Mouse (Mus musculus) cerebellum, adult 11-12 months (tissue): ENCODE results near the gene Atxn1.

Experiments
- DNase-seq: peaks from one replicate; pipeline ENCODE4 v3.0.0; 2022

The Atxn1 gene

DNA sequence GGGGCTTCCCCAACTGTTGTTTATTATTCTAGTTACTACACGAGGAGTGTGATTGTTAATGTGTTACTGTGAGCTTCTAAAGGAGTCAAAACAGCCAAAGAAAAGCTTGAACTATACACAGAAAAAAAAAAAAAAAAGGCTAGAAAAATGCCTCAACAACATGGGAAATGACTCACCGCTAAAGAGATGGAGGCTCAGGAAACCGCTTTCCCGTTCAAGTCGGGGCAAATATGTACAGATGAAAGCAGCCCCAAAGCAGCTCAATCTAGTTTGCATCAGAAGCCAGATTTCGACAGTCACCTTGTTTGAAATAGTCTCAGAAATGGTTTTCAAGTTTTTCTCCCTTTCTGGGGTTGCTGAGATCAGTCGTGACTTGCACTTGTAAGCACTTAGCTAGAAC lies 40.3 kb downstream of the Atxn1 start:
- DNase-seq: no peak

DNA sequence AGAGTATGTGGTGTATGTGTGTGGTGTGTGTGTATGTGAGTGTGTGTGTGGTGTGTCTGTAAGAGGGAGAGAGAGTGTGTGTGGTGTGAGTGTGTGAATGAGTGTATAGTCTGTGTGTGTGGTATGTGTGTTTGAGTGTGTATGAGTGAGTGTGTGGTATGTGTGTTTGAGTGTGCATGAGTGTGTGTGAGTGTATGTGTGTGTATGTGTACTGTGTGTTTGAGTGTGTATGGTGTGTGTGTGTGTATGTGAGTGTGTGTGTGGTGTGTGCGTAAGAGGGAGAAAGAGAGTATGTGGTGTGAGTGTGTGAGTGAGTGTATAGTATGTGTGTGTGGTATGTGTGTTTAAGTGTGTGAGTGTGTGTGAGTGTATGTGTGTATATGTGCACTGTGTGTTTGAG lies 41.7 kb downstream of the Atxn1 start:
- no peak for DNase-seq

DNA sequence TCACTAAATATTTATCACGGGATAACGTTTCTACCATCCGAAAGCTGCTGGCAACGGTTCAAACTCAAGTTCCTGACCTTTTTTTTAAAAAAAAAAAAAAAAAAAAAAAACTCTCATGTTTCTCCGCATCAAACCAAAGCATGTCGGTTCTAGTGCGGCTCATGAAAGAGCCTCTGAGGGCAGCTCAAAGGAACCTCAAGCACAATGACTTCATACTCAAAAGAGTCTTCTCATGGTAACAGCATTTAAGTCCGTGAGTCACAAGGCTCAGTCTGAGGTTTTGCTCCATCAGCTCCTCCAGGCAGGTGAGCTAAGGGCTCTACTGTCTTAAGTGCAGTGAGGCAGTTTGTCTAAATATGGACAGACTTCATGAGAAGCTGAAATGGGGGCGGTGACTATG lies 42.3 kb downstream of the Atxn1 start:
- DNase-seq: no peak

DNA sequence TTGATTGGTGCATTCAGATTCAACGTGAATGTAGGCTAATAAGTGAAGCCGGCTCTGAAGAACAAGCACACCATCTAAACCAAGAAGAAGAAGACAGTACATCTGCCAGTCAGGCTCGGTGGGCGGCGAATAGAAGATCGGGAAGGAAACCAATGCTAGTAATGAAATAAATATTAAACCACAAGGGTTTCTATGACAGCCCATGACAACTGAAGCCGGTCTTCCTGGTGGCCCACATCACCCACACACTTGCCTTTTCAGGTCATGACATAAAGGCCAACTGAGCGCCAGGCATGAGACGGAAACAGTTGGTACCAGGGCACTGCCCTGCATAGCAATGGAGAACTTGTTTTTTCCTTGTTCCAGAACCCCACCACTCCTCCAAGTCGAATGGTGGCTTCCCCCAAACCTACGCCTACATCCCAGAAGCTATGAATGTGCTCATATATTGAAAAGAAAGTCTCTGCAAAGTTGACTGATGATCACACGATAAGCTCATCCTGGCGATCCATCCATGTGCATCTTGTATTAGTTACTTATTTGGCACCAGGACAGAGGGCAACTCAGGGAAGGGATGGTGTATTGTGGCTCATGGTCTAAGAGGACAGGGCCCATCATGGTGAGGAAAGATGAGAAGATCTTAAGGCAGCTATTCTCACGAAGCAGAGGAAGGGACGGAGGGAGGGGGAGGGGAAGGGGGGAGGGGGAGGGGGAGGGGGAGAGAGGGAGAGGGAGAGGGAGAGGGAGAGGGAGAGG lies 45.7 kb downstream of the Atxn1 start:
- no peak for DNase-seq

DNA sequence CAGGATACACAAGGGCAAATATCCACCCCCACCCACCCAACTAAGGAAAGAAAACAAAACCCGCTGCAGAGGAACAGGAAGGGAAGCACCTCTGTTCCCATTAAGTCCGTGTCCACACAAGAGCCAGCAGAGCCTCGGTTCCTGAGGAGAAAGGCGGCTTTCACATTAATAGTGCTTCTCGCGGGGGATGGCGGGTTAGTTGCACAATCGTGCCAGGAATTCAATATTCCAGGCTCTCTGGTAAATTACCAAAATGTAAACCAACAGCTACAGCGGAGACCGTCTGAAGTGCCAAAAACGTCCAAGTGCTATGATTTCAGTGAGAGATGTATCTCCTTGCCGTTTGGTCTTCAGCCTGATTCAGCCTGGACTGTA lies 46.8 kb downstream of the Atxn1 start:
- DNase-seq: no peak

DNA sequence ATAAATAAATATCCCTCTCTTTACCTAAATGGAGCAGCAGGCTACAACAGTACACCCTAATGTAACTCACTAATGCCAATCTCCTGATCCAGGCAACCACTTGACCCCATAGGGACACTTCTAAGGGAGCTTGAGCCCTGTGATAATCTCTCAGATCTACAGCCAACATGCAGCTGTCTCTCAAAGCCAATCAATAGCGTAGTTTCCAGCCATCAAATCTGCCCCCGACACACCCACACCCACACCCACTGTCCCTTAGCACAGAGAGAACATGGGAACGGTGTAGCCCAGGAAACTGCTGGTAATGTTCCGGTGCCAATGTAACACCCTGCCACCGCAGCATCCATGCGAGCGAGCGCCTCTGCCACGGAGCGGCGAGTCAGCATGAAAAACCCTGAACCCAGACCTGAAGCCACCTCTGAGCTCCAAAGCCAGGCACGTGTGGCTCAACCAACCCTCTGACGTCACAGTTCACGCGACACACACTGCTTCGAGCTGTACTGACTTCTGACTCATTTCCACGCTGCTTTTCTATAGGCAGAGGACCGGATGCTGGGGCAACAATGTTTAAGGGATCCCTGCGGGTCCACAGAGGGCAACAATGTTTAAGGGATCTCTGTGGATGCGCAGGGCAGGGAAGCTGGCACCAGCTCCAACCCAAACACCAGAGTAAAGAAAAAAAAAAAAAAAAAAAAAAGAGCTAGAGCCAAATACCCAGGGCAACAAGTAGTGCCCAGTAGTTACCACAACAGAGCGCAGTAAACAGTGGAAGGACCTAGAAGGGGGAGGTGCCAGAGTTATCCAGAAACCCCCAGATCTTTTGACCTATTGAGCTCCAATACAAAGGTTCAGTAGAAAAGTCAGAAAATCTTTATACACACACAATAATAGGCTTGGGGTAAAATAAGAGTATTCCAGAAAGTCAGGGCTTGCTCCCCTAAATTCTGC lies 47.5 kb downstream of the Atxn1 start:
- DNase-seq: no peak

DNA sequence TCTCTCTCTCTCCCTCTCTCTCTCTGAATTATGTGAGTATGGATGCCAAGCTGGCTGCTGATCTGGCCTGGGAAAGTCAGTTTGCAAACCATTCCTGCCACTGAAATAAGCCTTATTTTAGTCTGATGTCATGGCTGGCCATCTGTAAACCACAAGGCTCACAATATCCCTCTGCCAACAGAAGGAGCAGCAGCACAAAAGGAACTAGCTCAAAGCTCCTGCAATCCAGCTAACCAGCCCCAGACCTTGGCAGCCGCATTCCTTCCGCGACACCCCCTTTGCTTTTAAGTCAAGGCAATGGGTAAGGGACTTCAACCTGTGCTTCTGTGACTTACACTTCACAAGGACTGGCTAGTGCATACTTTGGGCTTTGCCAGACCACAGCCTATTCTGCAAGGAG lies 48.9 kb downstream of the Atxn1 start:
- DNase-seq: peak; percentile 33

DNA sequence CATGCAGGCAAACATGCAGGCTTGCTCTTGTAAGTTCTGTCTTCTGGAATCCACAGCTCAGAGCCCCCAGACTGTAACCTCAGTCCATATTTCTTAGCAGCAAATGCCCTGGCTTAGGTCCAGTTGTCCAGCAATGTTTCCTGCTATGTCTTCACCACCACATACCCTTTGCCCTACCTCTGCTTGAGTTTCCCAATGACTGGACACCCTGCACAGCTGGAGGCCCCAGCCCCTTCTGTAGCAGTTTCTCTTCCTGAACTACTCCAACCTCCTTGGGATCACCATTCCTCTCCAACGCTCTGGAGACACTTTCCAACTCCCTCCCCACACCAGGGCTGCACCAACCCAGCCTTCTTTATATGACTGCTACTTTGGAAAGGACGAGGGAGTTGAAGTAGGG lies 49.8 kb downstream of the Atxn1 start:
- DNase-seq: no peak

DNA sequence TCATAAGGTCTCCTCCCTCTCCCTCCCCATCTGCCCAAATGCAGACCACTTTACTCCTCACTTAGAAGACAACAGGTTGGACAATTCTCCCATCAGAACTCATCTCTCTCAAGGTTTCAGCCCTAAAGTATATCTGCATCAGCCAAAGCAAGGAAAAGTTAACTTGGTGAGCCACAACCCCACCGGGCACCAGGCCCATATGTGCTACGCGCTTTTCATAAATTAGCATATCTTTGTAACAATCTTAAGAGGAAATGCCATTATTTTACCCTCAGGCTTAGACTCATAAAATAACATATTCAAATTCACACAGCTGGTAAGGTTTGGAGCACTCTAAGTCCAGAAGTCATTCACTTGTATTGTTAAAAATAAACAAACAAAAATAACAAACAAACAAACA lies 50.7 kb downstream of the Atxn1 start:
- no peak for DNase-seq

DNA sequence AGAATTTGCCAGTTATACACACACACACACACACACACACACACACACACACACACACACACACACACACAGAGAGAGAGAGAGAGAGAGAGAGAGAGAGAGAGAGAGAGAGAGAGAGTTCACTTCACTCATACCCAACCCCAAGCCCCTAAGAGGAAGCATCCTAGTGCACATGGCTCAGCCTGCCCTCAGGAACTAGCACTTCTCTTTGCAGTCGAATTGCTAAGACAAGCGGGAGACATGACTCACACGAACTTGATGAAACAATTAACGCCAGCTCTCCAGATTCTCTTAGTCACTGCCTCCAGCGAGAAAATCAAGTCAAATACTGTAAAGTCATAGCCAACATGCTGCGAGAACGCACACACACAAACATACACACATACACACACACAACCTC lies 53.0 kb downstream of the Atxn1 start:
- DNase-seq: no peak

DNA sequence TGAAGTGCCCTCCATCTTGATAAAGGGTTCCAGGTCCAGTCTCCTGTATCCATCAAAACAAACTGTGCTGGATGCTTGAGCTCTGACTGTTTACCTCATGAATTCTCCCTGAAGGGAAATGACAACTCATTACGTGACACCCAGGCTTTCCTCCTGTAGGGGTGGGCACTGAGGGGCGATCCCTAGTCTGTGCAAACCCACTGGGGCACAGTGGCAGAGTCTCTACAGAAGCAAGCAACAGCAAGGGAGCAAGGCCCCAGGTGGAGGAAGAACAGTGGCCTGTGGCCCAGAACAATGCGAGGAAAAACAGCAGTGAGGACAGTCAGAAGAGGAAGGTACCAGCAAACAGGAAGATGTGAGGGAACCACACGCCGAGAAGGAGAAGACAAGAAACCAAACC lies 53.7 kb downstream of the Atxn1 start:
- DNase-seq: no peak

DNA sequence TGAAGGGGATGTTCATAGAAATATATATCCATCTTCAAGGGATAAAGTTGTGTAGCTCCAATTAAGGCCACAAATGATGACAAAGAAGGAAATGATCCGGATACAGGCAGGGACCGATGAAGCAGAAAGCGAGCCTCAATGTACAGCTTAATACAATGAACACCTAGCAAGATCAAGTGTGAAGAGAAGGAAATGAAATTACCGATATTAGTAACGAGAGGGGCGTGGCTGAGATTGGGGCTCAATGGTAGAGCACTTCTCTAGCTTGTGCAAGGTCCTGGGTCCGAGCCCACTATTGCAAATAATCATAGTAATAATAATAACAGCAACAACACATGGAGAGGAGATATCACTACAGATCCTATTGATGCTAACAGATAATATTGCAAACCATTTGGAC lies 54.5 kb downstream of the Atxn1 start:
- DNase-seq: no peak

DNA sequence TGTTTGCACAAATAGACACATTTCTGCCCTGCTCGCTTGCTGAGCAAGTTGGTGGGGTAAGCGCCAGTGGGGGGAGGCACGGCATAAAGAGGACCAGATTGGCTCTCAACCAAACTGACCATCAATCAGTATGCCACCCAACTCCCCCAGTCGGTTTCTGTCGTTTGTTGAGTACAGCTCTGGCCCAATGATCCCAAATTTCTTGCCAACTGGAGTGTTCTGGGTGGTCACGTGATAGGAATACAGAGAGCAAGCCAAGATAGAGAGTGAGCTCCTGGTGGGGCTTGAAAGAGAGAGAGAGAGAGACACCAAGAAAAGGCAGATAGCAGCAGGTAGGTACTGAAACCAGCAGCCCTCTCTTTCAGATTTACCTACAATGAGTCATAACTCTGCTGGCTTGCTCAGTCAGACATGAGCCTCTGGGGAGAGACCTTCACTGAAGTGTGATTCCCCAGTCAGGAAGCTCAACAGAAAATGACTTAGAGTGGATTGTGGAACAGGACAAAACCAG lies 57.6 kb downstream of the Atxn1 start:
- peak; percentile 49 for DNase-seq

DNA sequence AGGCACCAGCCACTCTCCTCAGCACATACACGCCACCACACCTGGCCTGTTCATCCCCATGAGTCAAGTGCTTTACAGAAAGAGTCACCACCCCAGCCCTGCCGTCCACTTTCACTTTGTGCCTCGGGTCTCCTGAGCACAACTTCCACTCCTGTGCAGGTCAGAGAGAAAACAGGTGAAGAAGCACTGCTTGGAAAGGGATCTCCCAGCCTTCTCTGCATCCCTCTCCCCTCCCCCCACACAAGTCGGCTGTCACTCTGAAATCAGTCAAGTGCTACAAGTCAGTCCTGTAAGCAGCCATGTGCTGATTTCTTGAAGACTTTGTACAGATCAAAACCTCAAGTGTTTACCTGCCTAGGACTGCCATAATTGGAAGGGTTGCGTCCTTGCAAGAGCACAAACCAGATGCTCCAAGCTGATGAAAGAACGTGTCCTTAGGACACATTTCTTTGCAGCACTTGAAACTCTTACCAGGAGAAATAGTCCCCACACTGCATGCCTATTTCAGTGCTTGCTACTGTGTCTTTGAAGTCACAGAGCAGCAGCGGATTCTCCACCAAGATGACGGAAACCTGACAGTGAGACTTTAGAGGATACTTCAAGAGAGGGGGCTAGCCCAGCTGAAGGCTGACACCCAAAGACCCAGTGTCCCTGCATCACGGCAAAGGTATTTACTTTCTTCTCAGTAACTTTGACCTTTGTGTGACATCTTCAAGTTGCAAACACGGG lies 58.2 kb downstream of the Atxn1 start:
- no peak for DNase-seq

DNA sequence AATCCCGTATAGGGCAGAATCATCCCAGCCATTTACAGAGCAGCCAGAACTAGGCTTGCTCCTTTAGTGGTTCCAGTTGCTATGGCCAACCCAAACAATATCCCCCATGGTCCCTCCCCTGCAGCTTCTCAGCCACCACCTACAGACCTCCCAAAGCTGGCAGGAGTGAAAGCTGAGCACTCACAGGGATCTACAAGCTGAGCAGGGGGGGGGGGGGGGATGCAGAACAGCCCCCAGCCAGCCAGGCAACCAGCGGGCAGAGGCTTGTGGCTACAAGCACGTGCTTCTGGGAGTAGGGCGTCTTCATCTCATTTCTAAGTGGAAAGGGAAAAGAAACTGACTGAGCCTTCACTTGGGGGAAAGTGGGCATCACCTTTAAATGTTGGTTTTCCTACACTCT lies 59.9 kb downstream of the Atxn1 start:
- no peak for DNase-seq

DNA sequence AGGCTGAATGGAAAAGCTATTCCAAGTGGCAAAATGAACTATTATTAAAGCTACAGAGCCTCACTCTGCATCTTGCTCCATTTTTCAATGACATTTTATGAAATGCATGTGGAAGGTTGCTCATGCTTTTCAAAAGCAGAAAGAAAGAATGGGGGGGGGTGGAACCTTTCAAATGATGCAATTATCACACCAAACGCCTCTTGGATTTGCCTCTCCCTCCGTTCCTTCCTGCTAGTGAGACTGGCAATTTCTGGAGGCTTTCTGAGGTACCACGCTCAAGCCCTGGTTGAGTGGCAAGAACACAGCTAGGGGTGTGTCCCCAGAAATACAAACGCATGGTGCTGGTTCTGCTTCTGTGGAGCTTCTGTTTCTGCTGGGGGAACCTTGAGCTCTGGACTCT lies 60.4 kb downstream of the Atxn1 start:
- no peak for DNase-seq

DNA sequence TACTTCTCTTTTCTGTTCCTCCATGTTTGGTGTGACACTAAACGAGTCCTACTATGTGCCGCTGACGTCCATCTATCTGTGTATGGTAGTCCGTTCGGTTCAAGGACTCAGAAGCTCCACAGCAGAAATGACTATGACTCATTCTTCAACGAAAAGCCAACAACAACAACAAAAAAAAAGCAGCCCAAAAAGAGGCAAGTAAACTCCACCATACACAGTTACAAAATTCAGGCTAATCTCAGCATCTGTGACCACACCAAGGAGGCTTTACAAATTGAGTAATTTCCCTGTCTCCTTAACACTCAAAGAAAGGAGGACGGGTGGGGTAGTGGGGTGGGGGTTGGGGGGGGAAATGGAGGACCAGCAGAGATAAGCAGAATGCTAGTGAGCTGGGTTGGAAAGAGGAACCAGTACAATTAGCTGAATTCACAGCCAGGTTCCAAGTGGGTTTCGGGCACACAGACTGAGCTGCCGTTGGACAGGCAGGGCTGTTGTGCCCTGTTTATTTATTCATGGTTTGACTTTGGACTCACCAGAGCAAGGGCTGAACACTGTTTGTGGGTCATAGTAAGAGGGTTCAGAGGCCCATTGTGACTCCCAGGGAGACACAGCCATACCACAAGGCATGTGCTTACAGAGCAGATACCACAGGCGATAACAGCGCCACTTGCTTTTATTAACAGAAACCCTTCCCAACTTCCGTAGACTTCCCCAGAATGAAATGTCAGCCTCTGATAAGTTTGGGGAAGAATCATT lies 61.1 kb downstream of the Atxn1 start:
- no peak for DNase-seq

DNA sequence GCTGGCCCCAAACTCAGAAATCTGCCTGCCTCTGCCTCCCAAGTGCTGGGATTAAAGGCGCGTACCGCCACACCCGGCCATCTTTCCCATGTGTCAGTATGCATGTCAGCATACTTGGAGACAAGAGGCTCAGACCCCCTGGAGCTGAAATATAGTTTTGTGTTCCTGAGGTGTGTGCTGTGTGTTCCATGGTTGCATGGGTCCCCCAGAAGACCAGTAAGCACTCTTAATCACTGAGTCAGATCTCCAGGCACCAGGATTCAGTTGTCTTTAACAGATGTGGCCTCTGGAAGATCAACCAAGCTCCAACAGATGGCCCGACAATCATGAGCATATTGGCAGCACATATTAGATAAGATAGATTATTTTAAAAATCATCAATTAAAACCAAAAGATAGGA lies 62.4 kb downstream of the Atxn1 start:
- no peak for DNase-seq

DNA sequence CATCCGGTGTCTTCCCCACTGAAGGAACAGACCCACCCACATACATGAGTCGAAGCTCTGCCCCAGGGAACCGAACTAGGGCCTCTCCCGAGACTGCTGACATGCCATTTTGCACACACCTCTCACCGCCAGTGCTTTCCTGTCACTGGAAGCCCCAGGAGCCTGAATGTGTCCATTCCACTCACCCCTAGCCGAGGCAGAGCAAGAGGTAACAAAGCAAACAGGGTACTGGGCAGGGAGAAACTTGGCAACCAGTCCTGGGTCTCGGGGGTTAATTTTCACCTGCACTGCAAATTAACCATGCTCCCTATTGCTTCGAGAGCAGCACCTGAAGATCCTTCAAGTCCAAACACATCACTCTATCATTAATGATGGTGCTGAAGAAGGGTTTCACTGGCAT lies 64.0 kb downstream of the Atxn1 start:
- DNase-seq: no peak

DNA sequence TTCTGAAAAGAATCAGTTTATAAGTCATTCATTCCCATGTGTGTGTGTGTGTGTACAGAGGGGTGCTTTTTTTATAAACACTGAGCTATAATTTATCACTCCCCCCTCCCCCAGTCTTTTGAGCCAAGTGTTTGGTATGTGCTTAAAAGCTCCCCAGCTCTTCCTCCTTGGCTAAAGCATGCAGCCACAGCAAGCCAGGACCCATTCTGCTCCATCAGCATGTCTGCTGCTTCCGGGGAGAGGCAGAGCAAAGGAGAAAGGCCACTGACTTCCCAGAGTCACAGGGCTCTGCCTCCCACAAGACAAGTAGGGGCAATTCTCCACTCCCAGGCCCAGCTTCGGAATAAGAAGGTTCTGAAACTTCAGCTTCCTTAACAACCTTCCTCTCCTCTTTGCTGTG lies 67.2 kb downstream of the Atxn1 start:
- DNase-seq: no peak

DNA sequence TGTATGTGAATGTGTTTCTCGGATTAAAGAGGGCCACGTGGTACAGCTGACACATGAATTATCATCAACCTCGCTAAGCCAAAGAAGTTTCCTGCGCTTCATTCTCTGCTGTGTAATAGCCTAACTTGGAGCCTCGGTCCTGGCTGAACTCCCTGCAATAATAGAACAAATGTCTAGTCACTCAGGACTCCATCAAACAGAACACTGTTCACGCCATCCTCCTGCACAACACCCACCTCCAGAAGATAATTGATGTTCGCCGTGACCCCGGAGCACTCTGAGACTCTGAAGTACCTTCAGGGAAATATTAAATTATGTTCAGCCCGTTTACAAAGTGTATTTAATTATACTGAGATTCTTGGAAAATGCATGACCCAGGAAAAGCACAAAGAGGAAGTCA lies 70.0 kb downstream of the Atxn1 start:
- DNase-seq: no peak

DNA sequence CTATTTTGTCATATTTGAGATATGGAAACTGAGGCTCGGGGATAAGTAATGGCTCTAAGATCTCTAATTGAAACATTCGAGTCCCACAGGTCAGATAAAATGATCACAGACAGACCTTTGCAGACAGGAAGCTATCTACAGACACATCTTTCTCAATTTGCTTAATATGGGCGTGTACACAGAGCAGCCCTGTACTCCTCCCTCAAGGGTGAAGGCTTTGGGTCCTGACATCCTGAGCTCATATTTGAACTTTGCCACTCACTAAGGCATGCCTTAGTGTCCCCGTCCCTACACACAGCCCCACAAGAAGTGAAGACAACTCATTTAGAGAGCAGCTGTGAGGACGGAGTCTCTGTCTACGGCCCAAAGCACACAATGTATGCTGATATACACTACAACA lies 70.6 kb downstream of the Atxn1 start:
- DNase-seq: no peak

DNA sequence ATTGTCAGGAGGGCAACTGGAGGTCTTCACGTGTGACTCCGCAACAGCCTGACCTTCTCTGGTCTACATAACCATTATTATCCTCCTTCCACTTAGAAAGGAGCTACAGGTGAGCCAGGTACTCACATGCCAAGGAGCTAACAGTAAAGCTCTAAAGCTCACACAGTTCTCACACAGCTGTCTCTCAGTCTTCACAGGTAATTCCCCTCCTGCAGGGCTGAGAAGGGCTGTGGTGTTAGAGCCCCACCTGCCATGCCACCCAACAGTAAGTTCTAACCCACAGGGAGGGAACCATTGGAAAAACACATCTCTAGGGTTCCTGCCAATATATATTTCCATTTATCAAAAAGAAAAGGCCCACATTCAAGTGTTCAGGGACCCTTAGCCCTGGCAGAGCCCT lies 73.7 kb downstream of the Atxn1 start:
- no peak for DNase-seq
